Mouse (Mus musculus): ENCODE results near the gene Atp6v0a2. TPM values are rescaled to one million over a fixed set of nuclear protein-coding genes. Genes with fewer than 3 reads are reported as not detected.

Atp6v0a2 gene
- total and polyA plus RNA-seq, 3 experiments, result 7.7 to 13.2 (median 10.9) TPM

DNA sequence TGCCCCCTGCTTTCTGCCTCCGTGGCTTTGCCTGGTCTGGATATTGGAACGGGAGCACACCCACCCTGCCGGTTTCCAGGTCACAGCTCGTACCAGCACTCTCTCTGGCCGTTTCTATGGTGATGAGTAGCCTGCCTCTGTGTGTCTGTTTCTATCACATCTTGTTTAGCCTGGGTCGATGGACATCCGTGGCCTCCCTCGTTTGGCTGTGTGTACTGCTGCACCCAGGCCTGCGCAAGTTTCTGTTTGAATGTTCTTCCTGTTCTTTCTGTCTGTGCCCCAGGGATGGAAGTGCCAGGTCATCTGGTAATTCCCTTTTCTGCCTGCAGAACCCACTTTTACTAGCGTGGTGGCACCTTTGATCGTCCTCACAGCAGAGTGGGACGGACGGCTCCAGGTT, 7.0 kb upstream of the Atp6v0a2 start:
- peaks cover 9 to 24% of the 10 kb centered on the region in 2 experiments for H3K4me1 ChIP-seq (ENCODE audit: control insufficient read depth in 1 of 2, insufficient read depth in 2 of 2)
- peak; percentile 66 for TF ChIP-seq NRF1 (IDR thresholded peaks at IDR 0.05; ENCODE audit: low read depth, low read length)
- TF ChIP-seq ZKSCAN1 (IDR thresholded peaks at IDR 0.05; ENCODE audit: borderline replicate concordance, low read depth, low read length), result no peak
- no peak for TF ChIP-seq POLR2AphosphoS2 (IDR thresholded peaks at IDR 0.05; ENCODE audit: low read depth, low read length)
- peak; percentile 53; the same call in 1 of the 2 replicates for TF ChIP-seq TCF12 (IDR thresholded peaks at IDR 0.05; ENCODE audit: low read depth, low read length)
- 0 out of 2 replicates have a peak, but pooled peaks have one; percentile 28 for TF ChIP-seq MEF2A (IDR thresholded peaks at IDR 0.05; ENCODE audit: borderline replicate concordance, low read depth, low read length)
- TF ChIP-seq MAFK (IDR thresholded peaks at IDR 0.05; ENCODE audit: insufficient replicate concordance, low read length), result no peak
- TF ChIP-seq SMC3 (IDR thresholded peaks at IDR 0.05; ENCODE audit: low read depth, low read length), result no peak
- no peak for TF ChIP-seq MXI1 (IDR thresholded peaks at IDR 0.05; ENCODE audit: low read depth, low read length)
- TF ChIP-seq CHD2 (IDR thresholded peaks at IDR 0.05; ENCODE audit: low read length), result no peak
- no peak; the same call in none of the 2 replicates for TF ChIP-seq RAD21 (IDR thresholded peaks at IDR 0.05; ENCODE audit: low read depth, low read length)
- TF ChIP-seq CHD1 (IDR thresholded peaks at IDR 0.05; ENCODE audit: low read depth, low read length), result no peak
- TF ChIP-seq MAX (IDR thresholded peaks at IDR 0.05; ENCODE audit: low read length), result no peak
- peak; percentile 36; the same call in 1 of the 2 replicates for TF ChIP-seq BHLHE40 (IDR thresholded peaks at IDR 0.05; ENCODE audit: low read depth, low read length)
- no peak for TF ChIP-seq ZC3H11A (IDR thresholded peaks at IDR 0.05; ENCODE audit: low read depth, low read length)
- no peak for TF ChIP-seq E2F4 (IDR thresholded peaks at IDR 0.05; ENCODE audit: insufficient replicate concordance, low read depth, low read length)
- peak; percentile 81 for TF ChIP-seq EP300 (IDR thresholded peaks at IDR 0.05; ENCODE audit: low read length)
- TF ChIP-seq ZMIZ1 (IDR thresholded peaks at IDR 0.05; ENCODE audit: low read depth, low read length), result no peak
- TF ChIP-seq UBTF (IDR thresholded peaks at IDR 0.05; ENCODE audit: low read depth, low read length), result no peak
- peak; percentile 94 for TF ChIP-seq IRF4 (IDR thresholded peaks at IDR 0.05; ENCODE audit: low read depth, low read length)
- no peak for TF ChIP-seq NELFE (IDR thresholded peaks at IDR 0.05; ENCODE audit: low read depth, low read length)
- no peak for TF ChIP-seq CTCF (conservative IDR thresholded peaks at IDR 0.05 in 1 of 2, IDR thresholded peaks at IDR 0.05 in 1 of 2; ENCODE audit: low read depth in 2 of 2, low read length in 2 of 2)
- TF ChIP-seq KAT2A (IDR thresholded peaks at IDR 0.05; ENCODE audit: insufficient replicate concordance, low read length), result no peak
- TF ChIP-seq HCFC1 (IDR thresholded peaks at IDR 0.05; ENCODE audit: low read depth, low read length), result no peak
- no peak for TF ChIP-seq RCOR1 (conservative IDR thresholded peaks at IDR 0.05; ENCODE audit: low read depth, low read length)
- no peak for TF ChIP-seq TBP (conservative IDR thresholded peaks at IDR 0.05; ENCODE audit: low read depth, low read length)
- TF ChIP-seq POLR2A (IDR thresholded peaks at IDR 0.05; ENCODE audit: low read depth, low read length), result no peak
- TF ChIP-seq ETS1 (conservative IDR thresholded peaks at IDR 0.05; ENCODE audit: low read depth, low read length), result peak; percentile 42; the same call in 1 of the 2 replicates
- TF ChIP-seq JUN (IDR thresholded peaks at IDR 0.05; ENCODE audit: insufficient read depth, low read depth, low read length), result no peak
- TF ChIP-seq ELF1 (IDR thresholded peaks at IDR 0.05; ENCODE audit: low read depth, low read length), result peak; percentile 49; the same call in 1 of the 2 replicates
- no peak; the same call in 1 of the 2 replicates for TF ChIP-seq ZNF384 (IDR thresholded peaks at IDR 0.05; ENCODE audit: low read depth, low read length)
- TF ChIP-seq JUND (conservative IDR thresholded peaks at IDR 0.05; ENCODE audit: low read depth, low read length), result peak; percentile 55; the same call in 1 of the 2 replicates
- in situ Hi-C loops (cut with MboI; ENCODE audit: low pct_ligation_motif_present, low pct_unique_long_range_greater_than_20kb, low sequenced_read_pairs) (no loop called here), dilution Hi-C loops (cut with MboI; ENCODE audit: extremely low pct_ligation_motif_present, extremely low pct_unique_long_range_greater_than_20kb, low sequenced_read_pairs) (no loop called here)
- H3K9ac ChIP-seq (ENCODE audit: insufficient read depth, low read depth), result no peak overlapping the region; the same call in 1 of the 2 replicates
- H3K4me3 ChIP-seq (replicated peaks in 1 of 3; ENCODE audit: low read depth in 2 of 3, low read length in 2 of 3, poor library complexity in 1 of 3), result peak overlapping the region in 2 of 3 experiments; percentile 10 to 31
- no peaks in the 10 kb centered on the region for H3K27me3 ChIP-seq (replicated peaks)
- H3K36me3 ChIP-seq (replicated peaks in 1 of 2; ENCODE audit: control insufficient read depth in 1 of 2, insufficient read depth in 1 of 2, low read length in 1 of 2), result no peaks in the 10 kb centered on the region
- H3K79me2 ChIP-seq (replicated peaks; ENCODE audit: control insufficient read depth, extremely low read depth, insufficient read depth, poor library complexity, severe bottlenecking), result no peaks in the 10 kb centered on the region
- no peak overlapping the region; the same call in 1 of the 2 replicates for H3K27ac ChIP-seq (ENCODE audit: insufficient read depth, low read depth)
- peak; percentile 68 for DNase-seq (ENCODE audit: extremely low read depth)
- H3K9me3 ChIP-seq (replicated peaks; ENCODE audit: low read length), result no peaks in the 10 kb centered on the region
- H3K4me2 ChIP-seq (ENCODE audit: insufficient read depth, low read depth, poor library complexity, severe bottlenecking), result peak overlapping the region; percentile 25; the same call in 1 of the 2 replicates

All from CH12.LX (cell line).